In the genomic region with DNA sequence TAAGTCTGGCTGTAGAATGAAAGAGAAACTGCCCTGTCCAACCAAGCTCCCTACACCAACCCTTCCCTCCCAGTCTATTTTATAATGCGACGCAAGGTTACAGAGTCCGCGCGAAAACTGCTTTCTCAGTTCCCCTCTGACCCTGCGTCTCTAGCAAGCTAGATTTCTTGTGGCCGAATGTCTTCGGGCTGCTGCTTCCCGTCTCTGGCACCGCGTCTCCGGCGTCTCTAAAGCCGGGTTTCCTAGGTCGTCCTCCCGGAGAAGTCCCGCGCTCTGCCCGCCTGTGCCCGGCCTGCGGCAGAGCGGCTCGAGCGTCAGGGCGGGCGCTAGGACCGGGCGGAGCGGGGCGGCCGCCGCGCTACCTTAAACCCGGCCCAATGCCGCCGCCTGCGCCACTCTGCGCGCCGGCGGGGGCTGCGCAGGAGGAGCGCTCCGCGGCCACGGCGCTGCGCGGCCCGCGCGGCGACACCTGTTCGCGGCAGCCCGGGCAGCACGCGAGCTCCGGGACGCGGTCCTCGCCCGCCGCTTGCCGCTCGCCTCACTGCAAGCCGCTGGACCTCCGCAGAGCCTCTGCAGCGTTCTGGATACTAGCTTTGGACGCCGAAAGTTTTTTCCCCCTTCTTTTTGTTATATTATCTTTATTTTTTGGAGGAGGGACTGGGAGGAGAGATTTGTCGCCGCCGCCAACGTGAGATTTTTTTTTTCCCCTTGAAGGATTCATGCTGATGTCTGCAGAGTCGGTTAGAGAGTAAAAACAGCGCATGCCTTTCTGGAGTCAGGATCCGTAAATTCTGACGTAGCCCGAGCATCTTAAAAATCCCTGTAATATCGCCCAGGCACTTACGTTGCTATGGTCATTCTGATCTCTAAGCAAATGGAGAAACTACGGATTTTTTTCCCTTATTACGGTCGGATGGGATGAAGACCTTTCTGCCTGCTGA, we compare ENCODE assay signal across 8 mouse cellular contexts. TPM values are rescaled to one million over a fixed set of nuclear protein-coding genes. Genes with fewer than 3 reads are reported as not detected.
DNase-seq lines count a peak whose midpoint lies in the region; ATAC-seq lines count a peak whose summit lies in the region.

No protein-coding gene starts in this region.

- no peaks in the 10 kb centered on the region for H3K9me3 ChIP-seq in intestine, embryonic 14.5 days (ENCODE audit: control insufficient read depth, low read length)
- 0 out of 2 replicates have a peak, but pooled peaks cover 6% of the 10 kb centered on the region for H3K9me3 ChIP-seq in megakaryocyte, embryonic 14.5 days

- DNase-seq in adrenal gland, adult 2 months = peak; percentile 91
- peak; percentile 37 to 56 for DNase-seq in gastrocnemius, postnatal 36 days
- DNase-seq in intestine, embryonic 14.5 days (ENCODE audit: low spot score) = peak; percentile 83
- DNase-seq in left cerebral cortex, postnatal 25 days (ENCODE audit: low spot score in 2 of 2) = peak; percentile 80 to 82
- peak; percentile 68 to 77 for DNase-seq in right cerebral cortex, postnatal 10 days (ENCODE audit: low spot score in 2 of 2)

- peaks cover 16% of the 10 kb centered on the region for H3K4me1 ChIP-seq in intestine, embryonic 14.5 days (replicated peaks; ENCODE audit: control insufficient read depth, insufficient read depth, low read length)
- peaks cover 68% of the 10 kb centered on the region for H3K4me1 ChIP-seq in megakaryocyte, embryonic 14.5 days

- H3K27me3 ChIP-seq in intestine, embryonic 14.5 days (replicated peaks; ENCODE audit: control insufficient read depth, insufficient read depth, low read length) = peaks cover 69% of the 10 kb centered on the region
- H3K27me3 ChIP-seq in megakaryocyte, embryonic 14.5 days (replicated peaks) = peaks cover 91% of the 10 kb centered on the region

- peak; percentile 46 for ATAC-seq in common myeloid progenitor, adult 5-6 weeks (replicated peaks; ENCODE audit: low read depth, poor library complexity, severe bottlenecking)
- ATAC-seq in intestine, embryonic 14.5 days (replicated peaks; ENCODE audit: low FRiP score, low TSS enrichment, low read depth) = peak; percentile 78
- no peak for ATAC-seq in monocyte, adult 5-6 weeks (replicated peaks; ENCODE audit: insufficient number of reproducible peaks, low FRiP score, low TSS enrichment, poor library complexity, severe bottlenecking)

- H3K27ac ChIP-seq in intestine, embryonic 14.5 days (ENCODE audit: low read depth) = peak overlapping the region; percentile 74

- intact Hi-C loops in gastrocnemius, postnatal 36 days (cut with DNase I) = no loop called here
- intact Hi-C loops in left cerebral cortex, postnatal 25 days (cut with DNase I) = loop anchor here (2.0 to 5.0 kb wide), 3 partner anchors 37 to 130 kb away; a partner anchor contains a TSS

- no peaks in the 10 kb centered on the region for H3K36me3 ChIP-seq in intestine, embryonic 14.5 days (ENCODE audit: control insufficient read depth, insufficient read depth, low read length)
- H3K36me3 ChIP-seq in megakaryocyte, embryonic 14.5 days (replicated peaks; ENCODE audit: low read length) = no peaks in the 10 kb centered on the region

- peak overlapping the region; percentile 56 for H3K4me3 ChIP-seq in intestine, embryonic 14.5 days (ENCODE audit: low read depth, low read length)
- H3K4me3 ChIP-seq in megakaryocyte, embryonic 14.5 days (replicated peaks) = peak overlapping the region; percentile 91

- H3K4me2 ChIP-seq in intestine, embryonic 14.5 days (ENCODE audit: low read length) = peak overlapping the region; percentile 77

- peak overlapping the region; percentile 55 for H3K9ac ChIP-seq in intestine, embryonic 14.5 days (ENCODE audit: low read length)

- WGBS in intestine, embryonic 14.5 days = under 1% methylated on average over 79 of the region's 85 CpGs

RNA-seq across cellular contexts. Expression of a gene that starts 1.8 kb away (rescaled TPM):
- total RNA-seq in adrenal gland, adult 2 months (2021) = 10 to 100 TPM; 17.0 to 19.9 TPM
- polyA plus RNA-seq in adrenal gland, adult 2 months (2012; rRNA removed) = 1.6 and 2.3 TPM in 2 replicates
- total RNA-seq in common myeloid progenitor, adult 5-6 weeks (2017) = 0.69 TPM in 1 of 2 replicates, not detected in the other
- 1 to 10 TPM in 1 of 2 experiments, under 1 TPM in 1; 0.62 to 1.4 TPM for total RNA-seq in gastrocnemius, postnatal 36 days (2021)
- 21.1 and 22.1 TPM in 2 replicates for polyA plus RNA-seq in intestine, embryonic 14.5 days (2014; fragmentation: Nextera tagmentation; extraction: Ambion mirVana)
- 10 to 100 TPM; 25.8 to 26.1 TPM for total RNA-seq in left cerebral cortex, postnatal 25 days (2021)
- not detected in 2 replicates for polyA plus RNA-seq in megakaryocyte, embryonic 14.5 days (2012; ENCODE audit: insufficient read depth, low replicate concordance)
- total RNA-seq in monocyte, adult 5-6 weeks (2017) = not detected in 3 replicates

Comparison
In these comparisons a context has a peak if more than half of its experiments do, and no peak if none do; other contexts are left out.
1. RNA of a gene that starts 1.8 kb away (total RNA-seq): 25.8 to 26.1 TPM in left cerebral cortex, postnatal 25 days and 17.0 to 19.9 TPM in adrenal gland, adult 2 months; 0.62 to 1.4 TPM in gastrocnemius, postnatal 36 days, 0.69 TPM in common myeloid progenitor, adult 5-6 weeks and not detected in monocyte, adult 5-6 weeks; every median in the first group is over 4 times any median in the second.
2. Peak in every context shown above with its lines, with median percentiles within 50 percentile points of each other: DNase-seq.